Mouse (Mus musculus): ENCODE data around the gene Mchr1. TPM values are rescaled to one million over a fixed set of nuclear protein-coding genes. Genes with fewer than 3 reads are reported as not detected.

The Mchr1 gene
- total and polyA plus RNA-seq, 3 experiments = not detected

- dilution Hi-C loops (cut with MboI; ENCODE audit: extremely low pct_ligation_motif_present, extremely low pct_unique_long_range_greater_than_20kb, low sequenced_read_pairs) (no loop called here), in situ Hi-C loops (cut with MboI; ENCODE audit: low pct_ligation_motif_present, low pct_unique_long_range_greater_than_20kb, low sequenced_read_pairs) (no loop called here)
- DNase-seq (ENCODE audit: extremely low read depth) = peak; percentile 65
These were observed 18.9 kb downstream of the Mchr1 start for GRCm38 (mm10) chr15:81254113-81254640.

GRCm38 (mm10) chr15:81255063-81255462 lies 19.8 kb downstream of the Mchr1 start:
- in situ Hi-C loops (cut with MboI; ENCODE audit: low pct_ligation_motif_present, low pct_unique_long_range_greater_than_20kb, low sequenced_read_pairs) (no loop called here), dilution Hi-C loops (cut with MboI; ENCODE audit: extremely low pct_ligation_motif_present, extremely low pct_unique_long_range_greater_than_20kb, low sequenced_read_pairs) (no loop called here)
- no peak overlapping the region for H3K4me3 ChIP-seq (replicated peaks in 1 of 3; ENCODE audit: low read depth in 2 of 3, low read length in 2 of 3, poor library complexity in 1 of 3)
- H3K9ac ChIP-seq (ENCODE audit: insufficient read depth, low read depth) = no peak overlapping the region
- H3K36me3 ChIP-seq (replicated peaks in 1 of 2; ENCODE audit: control insufficient read depth in 1 of 2, insufficient read depth in 1 of 2, low read length in 1 of 2) = no peaks in the 10 kb centered on the region
- peaks cover 5 to 33% of the 10 kb centered on the region in 2 experiments for H3K4me1 ChIP-seq (ENCODE audit: control insufficient read depth in 1 of 2, insufficient read depth in 2 of 2)
- no peak overlapping the region for H3K4me2 ChIP-seq (ENCODE audit: insufficient read depth, low read depth, poor library complexity, severe bottlenecking)
- H3K27me3 ChIP-seq (replicated peaks) = peaks cover 2% of the 10 kb centered on the region
- no peaks in the 10 kb centered on the region for H3K9me3 ChIP-seq (replicated peaks; ENCODE audit: low read length)
- H3K27ac ChIP-seq (ENCODE audit: insufficient read depth, low read depth) = no peak overlapping the region
- no peaks in the 10 kb centered on the region for H3K79me2 ChIP-seq (replicated peaks; ENCODE audit: control insufficient read depth, extremely low read depth, insufficient read depth, poor library complexity, severe bottlenecking)
- DNase-seq (ENCODE audit: extremely low read depth) = no peak
- TF ChIP-seq RAD21 (IDR thresholded peaks at IDR 0.05; ENCODE audit: low read depth, low read length) (no peak), ETS1 (conservative IDR thresholded peaks at IDR 0.05; ENCODE audit: low read depth, low read length) (no peak), NELFE (IDR thresholded peaks at IDR 0.05; ENCODE audit: low read depth, low read length) (no peak), TBP (conservative IDR thresholded peaks at IDR 0.05; ENCODE audit: low read depth, low read length) (no peak), MAX (IDR thresholded peaks at IDR 0.05; ENCODE audit: low read length) (no peak), E2F4 (IDR thresholded peaks at IDR 0.05; ENCODE audit: insufficient replicate concordance, low read depth, low read length) (no peak), ZC3H11A (IDR thresholded peaks at IDR 0.05; ENCODE audit: low read depth, low read length) (no peak), POLR2A (IDR thresholded peaks at IDR 0.05; ENCODE audit: low read depth, low read length) (no peak), ZKSCAN1 (IDR thresholded peaks at IDR 0.05; ENCODE audit: borderline replicate concordance, low read depth, low read length) (no peak), SMC3 (IDR thresholded peaks at IDR 0.05; ENCODE audit: low read depth, low read length) (no peak), MYC (IDR thresholded peaks at IDR 0.05; ENCODE audit: low read depth, low read length) (no peak), CHD1 (IDR thresholded peaks at IDR 0.05; ENCODE audit: low read depth, low read length) (no peak), NRF1 (IDR thresholded peaks at IDR 0.05; ENCODE audit: low read depth, low read length) (no peak)

More at GRCm38 (mm10) chr15:81254113-81254640, 18.9 kb downstream of the Mchr1 start:
- H3K9me3 ChIP-seq (replicated peaks; ENCODE audit: low read length) = no peaks in the 10 kb centered on the region
- TF ChIP-seq BHLHE40 (IDR thresholded peaks at IDR 0.05; ENCODE audit: low read depth, low read length) (peak; percentile 84), RAD21 (IDR thresholded peaks at IDR 0.05; ENCODE audit: low read depth, low read length) (no peak), MEF2A (IDR thresholded peaks at IDR 0.05; ENCODE audit: borderline replicate concordance, low read depth, low read length) (no peak)
- H3K27ac ChIP-seq (ENCODE audit: insufficient read depth, low read depth) = no peak overlapping the region
- H3K36me3 ChIP-seq (replicated peaks in 1 of 2; ENCODE audit: control insufficient read depth in 1 of 2, insufficient read depth in 1 of 2, low read length in 1 of 2) = no peaks in the 10 kb centered on the region
- H3K9ac ChIP-seq (ENCODE audit: insufficient read depth, low read depth) = no peak overlapping the region
- peak overlapping the region; percentile 41 for H3K4me2 ChIP-seq (ENCODE audit: insufficient read depth, low read depth, poor library complexity, severe bottlenecking)
- H3K4me1 ChIP-seq (ENCODE audit: control insufficient read depth in 1 of 2, insufficient read depth in 2 of 2) = peaks cover 5 to 32% of the 10 kb centered on the region in 2 experiments
- peaks cover 2% of the 10 kb centered on the region for H3K27me3 ChIP-seq (replicated peaks)
- H3K4me3 ChIP-seq (replicated peaks in 1 of 3; ENCODE audit: low read depth in 2 of 3, low read length in 2 of 3, poor library complexity in 1 of 3) = no peak overlapping the region
- no peaks in the 10 kb centered on the region for H3K79me2 ChIP-seq (replicated peaks; ENCODE audit: control insufficient read depth, extremely low read depth, insufficient read depth, poor library complexity, severe bottlenecking)

All from CH12.LX (cell line).